Mouse (Mus musculus) hindbrain, embryonic 13.5 days (tissue): ENCODE data around the gene Cfap65. TPM values are rescaled to one million over a fixed set of nuclear protein-coding genes. Genes with fewer than 3 reads are reported as not detected.

Experiments
- ATAC-seq: fragments of 200-750 bp; cut with Nextera tagmentation; 2 replicates; pipeline ENCODE4 v1.8.0; 2017; ENCODE audit warnings: moderate TSS enrichment; ENCODE audit not compliant: low FRiP score
- H3K27ac ChIP-seq: fragments of 300-500 bp; sonication (generic); 2 replicates; pipeline ENCODE4 v1.5.1; 2015; ENCODE audit warnings: inconsistent platforms, mild to moderate bottlenecking, moderate library complexity
- H3K27me3 ChIP-seq: fragments of 300-500 bp; sonication (generic); 2 replicates; pipeline ENCODE4 v1.6.1; 2015; ENCODE audit warnings: mild to moderate bottlenecking, inconsistent platforms
- H3K36me3 ChIP-seq: fragments of 300-500 bp; sonication (generic); 2 replicates; pipeline ENCODE4 v1.6.1; 2015; ENCODE audit warnings: mild to moderate bottlenecking, inconsistent platforms
- H3K4me1 ChIP-seq: fragments of 300-500 bp; sonication (generic); replicated peaks from 2 replicates; pipeline ENCODE4 v1.6.1; 2015; ENCODE audit warnings: inconsistent platforms
- H3K4me2 ChIP-seq: fragments of 300-500 bp; sonication (generic); 2 replicates; pipeline ENCODE4 v1.6.1; 2015; ENCODE audit warnings: inconsistent platforms, mild to moderate bottlenecking, moderate library complexity
- H3K4me3 ChIP-seq: fragments of 300-500 bp; sonication (generic); 2 replicates; pipeline ENCODE4 v1.5.1; 2015; ENCODE audit warnings: mild to moderate bottlenecking, inconsistent platforms
- H3K9ac ChIP-seq: fragments of 300-500 bp; sonication (generic); 2 replicates; pipeline ENCODE4 v1.6.1; 2015; ENCODE audit warnings: mild to moderate bottlenecking, inconsistent platforms
- H3K9me3 ChIP-seq: fragments of 300-500 bp; sonication (generic); 2 replicates; pipeline ENCODE4 v1.6.1; 2016; ENCODE audit warnings: inconsistent platforms
- WGBS: fragments of 180-500 bp; shearing (Covaris S2); methylation state at CpG from one replicate; pipeline ENCODE4 v1.1.7; 2015; 5-methylcytosine and 5-hydroxymethylcytosine counted together
- polyA plus RNA-seq: library from polyadenylated mRNA; unstranded; fragments of >200 nt; fragmentation: Nextera tagmentation; extraction: Ambion mirVana; gene quantifications from 2 replicates; pipeline ENCODE4 v1.2.1, GENCODE M21; 2015

Gene Cfap65
- polyA plus RNA-seq, 1 experiment from 2014 or later: 1.2 TPM

GRCm38 (mm10) chr1:74891513-74891912, 43.9 kb downstream of the Cfap65 start:
- Histone ChIP-seq H3K4me2 (no peak overlapping the region), H3K9ac (no peak overlapping the region), H3K27me3 (peaks cover 97% of the 10 kb centered on the region), H3K27ac (no peak overlapping the region), H3K36me3 (no peaks in the 10 kb centered on the region), H3K4me1 (peaks cover 16% of the 10 kb centered on the region), H3K9me3 (no peaks in the 10 kb centered on the region), H3K4me3 (no peak overlapping the region)
- ATAC-seq: no peak
- WGBS: 3% methylated on average over 7 of the region's 8 CpGs

- ATAC-seq: no peak
- H3K27ac ChIP-seq: no peak within 1 kb of the TSS
- under 1% methylated on average over 43 of the region's 43 CpGs for WGBS
- H3K4me2 ChIP-seq: peak within 1 kb of the TSS; percentile 41
- H3K9me3 ChIP-seq: no peaks in the 10 kb centered on the region
- peaks cover 29% of the 10 kb centered on the region for H3K4me1 ChIP-seq
- H3K4me3 ChIP-seq: peak within 1 kb of the TSS; percentile 23
- H3K9ac ChIP-seq: peak within 1 kb of the TSS; percentile 43; the same call in 1 of the 2 replicates
- H3K27me3 ChIP-seq: peaks cover 100% of the 10 kb centered on the region
- no peaks in the 10 kb centered on the region for H3K36me3 ChIP-seq
These were observed 49.9 kb downstream of the Cfap65 start, which contains the start of gene Fev for GRCm38 (mm10) chr1:74885369-74886042. TSS of gene Fev (minus strand) at chr1:74885419.

- H3K36me3 ChIP-seq: no peaks in the 10 kb centered on the region
- H3K4me2 ChIP-seq: peak overlapping the region; percentile 41
- no peak for ATAC-seq
- no peak overlapping the region for H3K27ac ChIP-seq
- no peaks in the 10 kb centered on the region for H3K9me3 ChIP-seq
- peak overlapping the region; percentile 23 for H3K4me3 ChIP-seq
- peaks cover 29% of the 10 kb centered on the region for H3K4me1 ChIP-seq
- under 1% methylated on average over 57 of the region's 57 CpGs for WGBS
- peak overlapping the region; percentile 43; the same call in 1 of the 2 replicates for H3K9ac ChIP-seq
- H3K27me3 ChIP-seq: peaks cover 97% of the 10 kb centered on the region
These were observed 50.9 kb downstream of the Cfap65 start for GRCm38 (mm10) chr1:74884196-74885141.

GRCm38 (mm10) chr1:74883441-74883840, 52.0 kb downstream of the Cfap65 start:
- Histone ChIP-seq H3K36me3 (no peaks in the 10 kb centered on the region), H3K9ac (no peak overlapping the region), H3K4me3 (no peak overlapping the region; the same call in 1 of the 2 replicates), H3K4me2 (no peak overlapping the region), H3K4me1 (peaks cover 29% of the 10 kb centered on the region), H3K27ac (no peak overlapping the region), H3K27me3 (peaks cover 97% of the 10 kb centered on the region), H3K9me3 (no peaks in the 10 kb centered on the region)
- no peak for ATAC-seq
- WGBS: 3% methylated on average over 5 of the region's 5 CpGs

GRCm38 (mm10) chr1:74882828-74883227, 52.6 kb downstream of the Cfap65 start:
- Histone ChIP-seq H3K4me1 (peaks cover 29% of the 10 kb centered on the region), H3K27me3 (peaks cover 97% of the 10 kb centered on the region), H3K27ac (no peak overlapping the region), H3K4me2 (peak overlapping the region; percentile 65), H3K9ac (no peak overlapping the region), H3K4me3 (peak overlapping the region; percentile 44), H3K36me3 (no peaks in the 10 kb centered on the region), H3K9me3 (no peaks in the 10 kb centered on the region)
- 2% methylated on average over 8 of the region's 8 CpGs for WGBS
- ATAC-seq: no peak

- H3K4me1 ChIP-seq: peaks cover 29% of the 10 kb centered on the region
- peak overlapping the region; percentile 68 for H3K9ac ChIP-seq
- H3K36me3 ChIP-seq: no peaks in the 10 kb centered on the region
- H3K27ac ChIP-seq: no peak overlapping the region
- H3K27me3 ChIP-seq: peaks cover 95% of the 10 kb centered on the region
- peak overlapping the region; percentile 65 for H3K4me2 ChIP-seq
- ATAC-seq: peak; percentile 45; the same call in 1 of the 2 replicates
- peak overlapping the region; percentile 44 for H3K4me3 ChIP-seq
- 1% methylated on average over 73 of the region's 74 CpGs for WGBS
- no peaks in the 10 kb centered on the region for H3K9me3 ChIP-seq
These were observed 53.2 kb downstream of the Cfap65 start for GRCm38 (mm10) chr1:74882055-74882734.

GRCm38 (mm10) chr1:74880785-74881360, 54.5 kb downstream of the Cfap65 start:
- peaks cover 90% of the 10 kb centered on the region for H3K27me3 ChIP-seq

GRCm38 (mm10) chr1:74877199-74877598, 58.2 kb downstream of the Cfap65 start:
- WGBS: 50% methylated on average over 3 of the region's 3 CpGs
- no peak overlapping the region for H3K4me2 ChIP-seq
- H3K27ac ChIP-seq: no peak overlapping the region
- H3K9me3 ChIP-seq: no peaks in the 10 kb centered on the region
- H3K36me3 ChIP-seq: no peaks in the 10 kb centered on the region
- H3K9ac ChIP-seq: no peak overlapping the region
- peaks cover 6% of the 10 kb centered on the region for H3K4me1 ChIP-seq
- no peak overlapping the region for H3K4me3 ChIP-seq
- H3K27me3 ChIP-seq: peaks cover 68% of the 10 kb centered on the region
- ATAC-seq: no peak

More at GRCm38 (mm10) chr1:74880785-74881360, 54.5 kb downstream of the Cfap65 start:
- H3K36me3 ChIP-seq: no peaks in the 10 kb centered on the region
- no peaks in the 10 kb centered on the region for H3K9me3 ChIP-seq
- H3K9ac ChIP-seq: no peak overlapping the region
- peaks cover 29% of the 10 kb centered on the region for H3K4me1 ChIP-seq
- H3K27ac ChIP-seq: no peak overlapping the region
- no peak for ATAC-seq
- 0 out of 2 replicates have a peak overlapping the region, but pooled peaks have one; percentile 13 for H3K4me2 ChIP-seq
- H3K4me3 ChIP-seq: no peak overlapping the region
- WGBS: 2% methylated on average over 18 of the region's 18 CpGs

GRCm38 (mm10) chr1:74872218-74872617, 63.2 kb downstream of the Cfap65 start:
- Histone ChIP-seq H3K27ac (no peak overlapping the region), H3K9ac (no peak overlapping the region), H3K4me1 (no peaks in the 10 kb centered on the region), H3K9me3 (no peaks in the 10 kb centered on the region), H3K27me3 (peaks cover 24% of the 10 kb centered on the region), H3K4me3 (no peak overlapping the region), H3K36me3 (no peaks in the 10 kb centered on the region), H3K4me2 (no peak overlapping the region)
- ATAC-seq: no peak
- WGBS: 58% methylated on average over 2 of the region's 2 CpGs

- Histone ChIP-seq H3K4me2 (no peak overlapping the region), H3K4me1 (peaks cover 32% of the 10 kb centered on the region)
- ATAC-seq: no peak
These were observed 73.6 kb downstream of the Cfap65 start for GRCm38 (mm10) chr1:74861783-74862182.

GRCm38 (mm10) chr1:74859223-74859984, 76.0 kb downstream of the Cfap65 start:
- no peak for ATAC-seq
- Histone ChIP-seq H3K4me1 (peaks cover 48% of the 10 kb centered on the region), H3K4me2 (peak overlapping the region; percentile 88), H3K9ac (peak overlapping the region; percentile 98; the same call in 1 of the 2 replicates), H3K4me3 (peak overlapping the region; percentile 87), H3K9me3 (no peaks in the 10 kb centered on the region), H3K36me3 (no peaks in the 10 kb centered on the region), H3K27me3 (peaks cover 8% of the 10 kb centered on the region; the same call in 1 of the 2 replicates), H3K27ac (0 out of 2 replicates have a peak overlapping the region, but pooled peaks have one; percentile 26)
- WGBS: 39% methylated on average over 6 of the region's 6 CpGs

More at GRCm38 (mm10) chr1:74861783-74862182, 73.6 kb downstream of the Cfap65 start:
- H3K4me3 ChIP-seq: no peak overlapping the region
- H3K9ac ChIP-seq: no peak overlapping the region
- H3K27me3 ChIP-seq: peaks cover 8% of the 10 kb centered on the region; the same call in 1 of the 2 replicates
- H3K27ac ChIP-seq: no peak overlapping the region
- H3K9me3 ChIP-seq: no peaks in the 10 kb centered on the region
- H3K36me3 ChIP-seq: no peaks in the 10 kb centered on the region
